Mouse (Mus musculus) frontal cortex, adult (tissue): ENCODE measurements around the gene Tmem44.
"Not testable (repeated sequence)": the region's sequence is repeated elsewhere in the genome, so short reads cannot be mapped to it uniquely, and the experiment has no call there.

Experiments
- ATAC-seq: cut with Nextera tagmentation; 2 replicates; pipeline ENCODE4 v1.9.2; 2017; ENCODE audit warnings: mild to moderate bottlenecking, moderate library complexity, mixed read lengths; ENCODE audit not compliant: low TSS enrichment

Tmem44 gene

DNA sequence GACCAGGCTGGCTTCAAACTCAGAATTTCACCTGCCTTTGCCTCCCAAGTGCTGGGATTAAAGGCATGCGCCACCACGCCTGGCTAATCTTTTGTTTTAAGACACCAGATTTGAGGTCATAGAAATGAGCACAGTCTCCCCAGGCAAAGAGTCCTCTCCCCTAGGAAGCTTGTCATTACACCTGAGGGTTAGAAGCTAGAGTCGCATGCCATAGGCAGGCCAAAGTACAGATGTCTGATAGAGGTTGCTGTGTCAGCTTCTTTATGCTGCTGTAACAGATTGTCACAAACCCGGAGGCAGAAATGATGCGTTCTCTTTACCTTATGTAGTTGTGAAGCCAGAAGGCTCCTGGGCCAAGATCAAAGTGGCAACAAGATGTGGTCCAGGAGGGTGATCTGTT is 53.3 kb downstream of the Tmem44 start:
- no peak for ATAC-seq

GRCm38 (mm10) chr16:30494883-30495282 is 55.8 kb downstream of the Tmem44 start:
- ATAC-seq, result no peak

DNA sequence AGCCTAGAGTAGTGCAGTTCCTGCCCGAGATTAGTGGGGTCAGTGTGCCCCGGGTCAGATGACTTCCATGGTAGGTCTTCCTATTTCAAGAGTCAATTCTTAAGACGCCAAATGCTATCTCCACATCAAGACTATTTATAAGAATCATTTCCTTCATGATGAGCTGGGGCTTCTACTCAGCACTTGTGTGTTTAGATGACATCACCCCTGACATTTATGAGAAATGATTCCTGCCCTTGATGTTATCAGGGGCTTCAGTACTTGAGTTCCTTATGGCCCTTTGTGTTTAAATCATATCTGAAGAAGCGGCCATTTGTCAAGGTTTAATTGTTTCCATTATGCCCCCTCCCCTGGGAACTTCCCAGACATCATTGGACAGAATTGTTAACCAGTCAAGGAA is 58.9 kb downstream of the Tmem44 start:
- ATAC-seq, result no peak

GRCm38 (mm10) chr16:30490791-30491190 is 59.9 kb downstream of the Tmem44 start:
- no peak for ATAC-seq

DNA sequence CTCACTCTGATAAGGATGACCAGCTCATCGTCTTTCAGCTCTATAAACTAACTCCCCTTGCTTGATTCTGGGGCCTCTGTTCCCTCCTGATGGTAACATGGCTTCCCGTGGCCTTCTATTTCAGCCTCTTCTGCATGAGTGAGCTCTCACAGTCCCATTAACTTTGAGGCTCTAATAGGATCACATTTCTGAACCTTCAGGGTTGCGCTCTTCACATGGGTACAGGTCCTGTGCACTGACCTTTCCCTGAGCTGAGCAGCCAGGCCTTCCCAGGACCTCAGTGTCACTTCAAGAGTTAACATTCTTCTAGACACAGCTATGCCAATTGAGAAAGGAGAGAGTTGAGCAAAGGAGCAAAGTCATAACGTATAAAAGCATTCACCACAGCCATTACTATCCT is 60.3 kb downstream of the Tmem44 start:
- ATAC-seq, result no peak

- ATAC-seq, result no peak
These were observed 61.0 kb downstream of the Tmem44 start for GRCm38 (mm10) chr16:30489662-30490061.

DNA sequence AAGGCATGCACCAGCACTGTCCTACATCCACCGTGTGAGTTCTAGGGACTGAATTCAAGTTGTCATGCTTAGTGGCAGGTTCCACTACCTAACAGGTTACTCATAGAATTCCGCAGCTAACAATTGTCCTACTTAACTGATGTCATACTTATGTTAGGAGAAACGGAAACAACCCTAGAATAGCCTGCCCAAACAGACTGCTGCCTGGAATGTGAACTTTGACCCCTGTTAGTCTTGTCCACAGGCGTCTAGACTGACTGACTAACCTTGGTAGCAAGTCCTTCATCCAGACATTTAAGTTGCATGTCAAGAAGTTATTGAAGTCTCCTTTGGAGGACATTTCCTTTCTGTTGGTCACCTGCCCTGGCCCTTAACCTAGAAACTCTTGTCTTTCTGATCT is 64.1 kb downstream of the Tmem44 start:
- no peak for ATAC-seq

- ATAC-seq, result no peak
These were observed 72.9 kb downstream of the Tmem44 start for GRCm38 (mm10) chr16:30477791-30478190.

GRCm38 (mm10) chr16:30477006-30477405 is 73.6 kb downstream of the Tmem44 start:
- no peak for ATAC-seq

GRCm38 (mm10) chr16:30475633-30476461 is 74.8 kb downstream of the Tmem44 start:
- ATAC-seq, result peak; percentile 65

GRCm38 (mm10) chr16:30472447-30472846 is 78.2 kb downstream of the Tmem44 start:
- ATAC-seq, result no peak

DNA sequence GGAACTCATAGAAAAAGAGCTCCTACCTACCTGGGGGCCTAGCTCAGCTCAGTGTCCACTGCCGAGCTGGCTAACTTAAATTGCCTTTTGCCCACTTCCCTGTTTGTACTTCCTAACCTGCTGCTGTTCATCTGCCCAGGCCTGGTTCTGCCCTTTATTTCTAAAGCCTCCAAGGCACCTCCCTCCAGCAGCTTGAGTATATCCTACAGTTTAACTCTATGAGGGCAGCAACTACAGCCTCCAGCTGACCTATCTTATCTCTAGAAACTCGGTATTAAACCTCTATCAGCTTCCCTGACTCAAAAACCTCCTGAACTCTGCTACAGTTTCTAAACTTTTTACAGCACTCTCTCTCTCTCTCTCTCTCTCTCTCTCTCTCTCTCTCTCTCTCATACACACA is 78.7 kb downstream of the Tmem44 start:
- no peak for ATAC-seq

- no peak for ATAC-seq
These were observed 81.7 kb downstream of the Tmem44 start for GRCm38 (mm10) chr16:30468944-30469343.

- ATAC-seq, result no peak
These were observed 84.9 kb downstream of the Tmem44 start for GRCm38 (mm10) chr16:30465680-30466298.

DNA sequence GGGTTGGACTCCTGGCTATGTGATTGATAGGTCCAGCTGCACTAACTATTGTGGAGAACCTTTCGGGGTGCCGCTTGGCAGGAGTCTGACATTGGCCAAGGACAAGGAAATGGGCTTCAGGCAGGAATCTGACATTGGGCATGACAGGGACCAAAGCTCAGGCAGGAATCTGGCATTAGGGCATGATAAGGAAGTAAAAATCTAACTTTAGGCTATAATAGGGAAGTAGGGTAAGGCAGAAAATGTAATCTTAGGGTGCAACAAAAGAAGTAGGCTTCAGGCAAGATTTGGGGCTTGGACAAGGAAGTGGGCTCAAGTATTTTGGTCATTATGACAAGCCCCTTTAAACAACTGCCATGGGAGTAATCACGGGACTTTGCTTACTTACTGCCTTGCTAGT is 85.9 kb downstream of the Tmem44 start:
- not testable (repeated sequence) for ATAC-seq
